Mouse (Mus musculus): ENCODE data around the gene Tbl2. TPM values are rescaled to one million over a fixed set of nuclear protein-coding genes. Genes with fewer than 3 reads are reported as not detected.

Gene Tbl2
- polyA plus RNA-seq, 1 experiment from 2014 or later, result 24.1 TPM

DNA sequence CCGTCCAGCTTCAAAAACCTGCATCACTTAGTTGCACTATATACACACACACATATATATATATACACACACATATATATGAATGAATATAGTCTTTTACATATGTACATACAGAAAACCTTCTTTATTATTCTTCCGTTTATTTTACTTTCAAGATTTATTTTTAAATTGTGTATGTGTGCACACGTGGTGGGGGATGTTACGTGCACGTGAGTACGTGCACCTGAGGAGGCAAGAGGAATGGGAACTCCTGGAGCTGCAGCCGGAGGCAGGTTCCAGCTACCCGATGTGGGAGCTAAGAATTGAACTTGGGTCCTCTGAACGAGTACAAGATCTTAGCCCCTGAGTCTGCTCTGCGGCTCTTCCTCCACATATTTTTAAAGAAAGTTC lies 36.8 kb downstream of the Tbl2 start:
- Histone ChIP-seq H3K27me3 (replicated peaks; ENCODE audit: control insufficient read depth, insufficient read depth, low read length) (no peaks in the 10 kb centered on the region), H3K9ac (ENCODE audit: low read depth, low read length) (peak overlapping the region; percentile 96), H3K27ac (replicated peaks; ENCODE audit: low read depth, low read length) (peak overlapping the region; percentile 96), H3K9me3 (ENCODE audit: control insufficient read depth, low read length) (no peaks in the 10 kb centered on the region), H3K36me3 (ENCODE audit: control insufficient read depth, insufficient read depth, low read length) (peaks cover 38% of the 10 kb centered on the region), H3K4me3 (ENCODE audit: low read depth, low read length) (peak overlapping the region; percentile 99), H3K4me1 (ENCODE audit: control insufficient read depth, insufficient read depth, low read length) (peaks cover 17% of the 10 kb centered on the region), H3K4me2 (ENCODE audit: low read depth, low read length) (peak overlapping the region; percentile 80)
- WGBS, result 21% methylated on average over 10 of the region's 10 CpGs
- ATAC-seq (ENCODE audit: low read depth) (no peak), DNase-seq (ENCODE audit: low spot score) (peak; percentile 12)

DNA sequence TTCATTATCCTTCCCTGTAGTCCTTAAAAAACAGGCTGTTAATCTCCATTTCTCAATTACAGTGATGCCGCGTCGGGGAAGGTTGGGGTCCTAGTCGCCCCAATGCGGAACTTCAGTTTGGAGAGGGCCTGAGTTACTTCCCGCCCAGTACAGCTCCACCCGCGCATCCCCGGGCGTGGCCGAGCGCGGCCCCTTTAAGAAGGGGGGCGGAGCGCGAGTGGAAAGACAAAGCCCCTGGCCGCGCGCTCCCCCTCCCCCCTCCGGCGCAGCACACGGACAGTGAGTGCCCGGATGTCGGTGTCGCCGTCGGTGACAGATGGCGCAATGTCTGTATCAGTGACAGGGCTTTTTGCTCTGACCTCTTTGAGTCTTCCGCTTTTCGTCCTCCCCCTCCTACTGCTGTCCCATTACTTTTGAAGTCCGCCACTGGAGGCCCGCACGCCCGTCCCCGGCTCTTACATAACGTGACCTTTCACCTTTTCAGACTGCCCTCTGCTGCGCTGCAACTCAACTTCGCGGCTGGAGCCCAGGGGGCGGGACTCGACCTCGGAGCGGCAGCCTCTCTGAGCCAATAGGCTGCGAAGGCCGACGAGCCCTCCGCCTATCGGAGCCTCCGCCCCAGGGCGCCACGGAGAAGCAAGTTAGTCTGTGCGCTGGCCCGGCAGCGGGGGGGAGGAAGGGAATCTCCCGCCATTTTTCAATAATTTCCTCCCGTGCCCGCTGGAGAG lies 37.3 kb downstream of the Tbl2 start, which contains the start of gene Baz1b:
TSS of gene Baz1b (plus strand) at position 644 of the 728 bp plus-strand sequence.
- Histone ChIP-seq H3K27me3 (replicated peaks; ENCODE audit: control insufficient read depth, insufficient read depth, low read length) (no peaks in the 10 kb centered on the region), H3K27ac (replicated peaks; ENCODE audit: low read depth, low read length) (peak within 1 kb of the TSS; percentile 96), H3K4me2 (ENCODE audit: low read depth, low read length) (peak within 1 kb of the TSS; percentile 80), H3K4me3 (ENCODE audit: low read depth, low read length) (peak within 1 kb of the TSS; percentile 99), H3K9me3 (ENCODE audit: control insufficient read depth, low read length) (no peaks in the 10 kb centered on the region), H3K9ac (ENCODE audit: low read depth, low read length) (peak within 1 kb of the TSS; percentile 96), H3K36me3 (ENCODE audit: control insufficient read depth, insufficient read depth, low read length) (peaks cover 33% of the 10 kb centered on the region), H3K4me1 (ENCODE audit: control insufficient read depth, insufficient read depth, low read length) (peaks cover 17% of the 10 kb centered on the region)
- ATAC-seq (ENCODE audit: low read depth) (peak; percentile 97), DNase-seq (ENCODE audit: low spot score) (peak; percentile 99)
- WGBS, result under 1% methylated on average over 56 of the region's 57 CpGs

DNA sequence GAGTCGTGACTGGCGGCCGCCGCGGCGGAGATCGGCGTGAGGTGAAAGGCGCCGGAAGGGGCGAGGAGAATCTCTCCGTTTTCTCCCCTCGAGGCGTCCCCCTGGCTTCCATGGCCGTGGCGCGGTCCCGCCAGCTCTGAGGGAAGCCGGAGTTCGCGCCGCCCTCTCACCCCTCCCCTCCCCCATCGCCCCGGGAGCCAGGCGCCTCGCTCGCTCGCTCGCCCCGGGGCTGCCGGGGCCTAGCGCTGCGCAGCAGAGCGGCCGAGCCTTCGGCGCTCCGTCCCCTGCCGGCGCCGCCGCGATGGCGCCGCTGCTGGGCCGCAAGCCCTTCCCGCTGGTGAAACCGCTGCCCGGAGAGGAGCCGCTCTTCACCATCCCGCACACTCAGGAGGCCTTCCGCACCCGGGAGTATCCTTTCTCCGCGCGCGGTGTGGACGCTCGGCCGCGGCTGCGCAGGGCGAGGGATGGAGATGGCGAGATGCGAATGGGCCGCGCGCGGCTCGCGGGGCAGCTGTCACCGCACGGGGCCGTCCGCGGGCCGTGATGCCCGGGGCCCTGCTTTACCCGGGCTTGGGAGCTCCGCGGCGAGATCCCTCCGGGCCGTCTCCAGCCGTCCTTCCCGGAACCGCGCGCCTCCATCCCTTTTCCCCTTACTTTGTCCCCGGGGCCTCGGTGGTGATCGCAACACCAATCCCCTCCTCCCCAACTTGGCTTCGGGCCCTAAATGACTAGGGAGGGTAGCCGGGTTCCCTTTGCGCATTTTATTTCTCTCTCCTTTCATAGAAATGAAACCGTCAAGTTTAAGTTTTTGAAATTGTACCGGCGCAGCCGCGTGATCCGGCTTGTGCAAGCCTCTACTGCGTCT lies 38.1 kb downstream of the Tbl2 start:
- peaks cover 18% of the 10 kb centered on the region for H3K4me1 ChIP-seq (ENCODE audit: control insufficient read depth, insufficient read depth, low read length)
- peak overlapping the region; percentile 96 for H3K9ac ChIP-seq (ENCODE audit: low read depth, low read length)
- H3K4me2 ChIP-seq (ENCODE audit: low read depth, low read length), result peak overlapping the region; percentile 80
- DNase-seq (ENCODE audit: low spot score), result peak; percentile 26
- peak; percentile 51 for ATAC-seq (ENCODE audit: low read depth)
- H3K9me3 ChIP-seq (ENCODE audit: control insufficient read depth, low read length), result no peaks in the 10 kb centered on the region
- WGBS, result under 1% methylated on average over 42 of the region's 102 CpGs
- peaks cover 32% of the 10 kb centered on the region for H3K36me3 ChIP-seq (ENCODE audit: control insufficient read depth, insufficient read depth, low read length)
- H3K27ac ChIP-seq (replicated peaks; ENCODE audit: low read depth, low read length), result peak overlapping the region; percentile 96
- no peaks in the 10 kb centered on the region for H3K27me3 ChIP-seq (replicated peaks; ENCODE audit: control insufficient read depth, insufficient read depth, low read length)
- H3K4me3 ChIP-seq (ENCODE audit: low read depth, low read length), result peak overlapping the region; percentile 99

DNA sequence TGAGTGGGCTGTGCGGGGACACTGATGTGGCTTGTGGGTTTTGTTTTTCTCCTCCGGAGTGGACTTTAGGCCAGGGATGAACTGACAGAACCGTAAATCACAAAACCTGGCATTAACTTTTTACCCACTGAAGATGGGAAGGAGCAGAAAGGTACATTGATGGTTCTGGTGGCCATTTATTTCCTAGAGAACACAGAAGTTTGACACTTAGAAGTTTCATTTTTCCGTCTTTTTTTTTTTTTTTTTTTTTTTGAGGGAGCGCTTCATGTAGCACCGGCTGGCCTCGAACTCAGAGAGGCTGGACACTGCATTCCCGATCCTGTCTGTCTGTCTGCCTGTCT lies 38.7 kb downstream of the Tbl2 start:
- Histone ChIP-seq H3K36me3 (ENCODE audit: control insufficient read depth, insufficient read depth, low read length) (peaks cover 33% of the 10 kb centered on the region), H3K9me3 (ENCODE audit: control insufficient read depth, low read length) (no peaks in the 10 kb centered on the region), H3K4me1 (ENCODE audit: control insufficient read depth, insufficient read depth, low read length) (peaks cover 20% of the 10 kb centered on the region), H3K27ac (replicated peaks; ENCODE audit: low read depth, low read length) (peak overlapping the region; percentile 96), H3K27me3 (replicated peaks; ENCODE audit: control insufficient read depth, insufficient read depth, low read length) (no peaks in the 10 kb centered on the region), H3K9ac (ENCODE audit: low read depth, low read length) (peak overlapping the region; percentile 96), H3K4me2 (ENCODE audit: low read depth, low read length) (peak overlapping the region; percentile 80), H3K4me3 (ENCODE audit: low read depth, low read length) (peak overlapping the region; percentile 99)
- DNase-seq (ENCODE audit: low spot score) (no peak), ATAC-seq (ENCODE audit: low read depth) (no peak)
- WGBS, result under 1% methylated on average over 8 of the region's 8 CpGs

DNA sequence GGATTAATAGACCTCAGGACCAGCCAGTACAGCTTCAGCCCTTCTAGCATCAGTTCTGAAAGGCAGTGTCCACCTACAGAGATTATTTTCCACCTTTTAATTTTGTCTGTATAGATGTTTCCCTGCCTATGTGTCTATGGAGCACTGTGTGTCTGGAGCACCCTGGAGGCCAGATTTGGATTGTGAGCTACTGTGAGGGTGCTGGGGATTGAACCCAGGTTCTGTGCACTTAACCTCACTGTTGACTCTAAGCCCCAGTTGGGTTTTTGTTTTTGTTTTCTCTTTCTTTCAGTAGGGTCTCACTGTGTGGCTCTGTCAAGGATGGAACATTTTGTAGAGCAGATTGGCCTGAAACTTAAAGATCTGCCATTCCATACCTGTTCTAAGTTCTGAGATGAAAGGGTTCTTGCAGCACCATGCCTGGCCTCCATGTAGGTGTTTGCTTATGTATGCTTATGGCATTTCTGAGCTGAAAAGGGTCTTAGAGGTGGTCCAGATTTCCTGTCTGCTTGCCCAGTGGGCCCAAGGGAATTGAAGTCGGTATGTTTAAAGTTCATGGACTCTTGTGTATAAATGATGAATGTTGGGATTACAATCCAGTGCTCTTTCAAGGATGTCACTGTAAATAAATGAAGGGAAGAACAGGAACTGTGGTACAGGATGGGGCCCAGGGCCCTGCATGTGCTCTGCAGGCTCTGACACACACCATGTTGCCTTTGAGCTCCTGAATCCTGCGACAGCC lies 40.0 kb downstream of the Tbl2 start:
- Histone ChIP-seq H3K27ac (replicated peaks; ENCODE audit: low read depth, low read length) (no peak overlapping the region), H3K4me3 (ENCODE audit: low read depth, low read length) (peak overlapping the region; percentile 99), H3K4me2 (ENCODE audit: low read depth, low read length) (peak overlapping the region; percentile 80), H3K4me1 (ENCODE audit: control insufficient read depth, insufficient read depth, low read length) (peaks cover 20% of the 10 kb centered on the region), H3K27me3 (replicated peaks; ENCODE audit: control insufficient read depth, insufficient read depth, low read length) (no peaks in the 10 kb centered on the region), H3K9ac (ENCODE audit: low read depth, low read length) (peak overlapping the region; percentile 96), H3K9me3 (ENCODE audit: control insufficient read depth, low read length) (no peaks in the 10 kb centered on the region), H3K36me3 (ENCODE audit: control insufficient read depth, insufficient read depth, low read length) (peaks cover 36% of the 10 kb centered on the region)
- 41% methylated on average over 2 of the region's 2 CpGs for WGBS
- DNase-seq (ENCODE audit: low spot score), result no peak
- ATAC-seq (ENCODE audit: low read depth), result no peak

DNA sequence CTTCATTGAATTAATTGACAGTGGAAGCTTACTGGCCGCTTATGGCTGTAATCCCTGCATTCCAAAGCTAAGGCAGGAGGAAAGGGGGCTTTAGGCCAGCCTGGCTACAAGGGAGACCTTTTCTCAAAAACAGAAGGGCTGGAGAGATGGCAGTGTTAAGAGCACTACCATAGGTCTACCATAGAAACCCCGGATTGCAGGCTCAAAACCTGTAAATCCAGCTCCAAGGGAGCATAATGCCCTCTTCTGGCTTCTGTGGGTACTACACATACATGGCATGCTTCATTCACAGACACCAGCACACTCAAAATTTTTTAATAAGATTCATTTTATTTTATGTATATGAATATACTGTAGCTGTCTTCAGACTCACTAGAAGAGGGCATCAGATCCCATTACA lies 42.2 kb downstream of the Tbl2 start:
- Histone ChIP-seq H3K9ac (ENCODE audit: low read depth, low read length) (no peak overlapping the region), H3K9me3 (ENCODE audit: control insufficient read depth, low read length) (no peaks in the 10 kb centered on the region), H3K27me3 (replicated peaks; ENCODE audit: control insufficient read depth, insufficient read depth, low read length) (no peaks in the 10 kb centered on the region), H3K27ac (replicated peaks; ENCODE audit: low read depth, low read length) (no peak overlapping the region), H3K4me2 (ENCODE audit: low read depth, low read length) (no peak overlapping the region), H3K4me1 (ENCODE audit: control insufficient read depth, insufficient read depth, low read length) (peaks cover 20% of the 10 kb centered on the region), H3K4me3 (ENCODE audit: low read depth, low read length) (no peak overlapping the region), H3K36me3 (ENCODE audit: control insufficient read depth, insufficient read depth, low read length) (peaks cover 50% of the 10 kb centered on the region)
- ATAC-seq (ENCODE audit: low read depth) (no peak), DNase-seq (ENCODE audit: low spot score) (peak; percentile 73)
- WGBS, result 32% methylated on average over 2 of the region's 2 CpGs

DNA sequence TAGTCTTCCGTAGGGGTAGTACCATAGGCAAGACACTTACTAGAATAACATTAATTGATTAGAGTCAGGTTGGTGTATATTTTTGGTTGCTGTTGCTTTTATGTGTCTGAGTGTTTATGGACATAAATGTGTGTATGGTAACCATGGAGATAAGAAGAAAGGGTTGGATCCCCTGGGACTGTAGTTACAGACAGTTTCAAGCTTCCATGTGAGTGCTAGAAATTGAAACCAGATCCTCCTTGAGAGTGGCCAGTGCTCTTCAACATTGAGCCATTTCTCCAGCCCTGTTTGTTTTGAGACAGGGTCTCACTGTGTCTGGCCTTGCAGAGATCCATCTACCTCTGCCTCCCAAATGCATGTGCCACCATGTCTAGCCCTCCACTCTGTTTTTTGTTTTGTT lies 43.0 kb downstream of the Tbl2 start:
- H3K4me2 ChIP-seq (ENCODE audit: low read depth, low read length), result no peak overlapping the region
- ATAC-seq (ENCODE audit: low read depth) (no peak), DNase-seq (ENCODE audit: low spot score) (peak; percentile 26)
- no peak overlapping the region for H3K9ac ChIP-seq (ENCODE audit: low read depth, low read length)
- peaks cover 57% of the 10 kb centered on the region for H3K36me3 ChIP-seq (ENCODE audit: control insufficient read depth, insufficient read depth, low read length)
- H3K9me3 ChIP-seq (ENCODE audit: control insufficient read depth, low read length), result no peaks in the 10 kb centered on the region
- no peak overlapping the region for H3K4me3 ChIP-seq (ENCODE audit: low read depth, low read length)
- 76% methylated on average over 1 of the region's 1 CpGs for WGBS
- H3K27ac ChIP-seq (replicated peaks; ENCODE audit: low read depth, low read length), result no peak overlapping the region
- H3K27me3 ChIP-seq (replicated peaks; ENCODE audit: control insufficient read depth, insufficient read depth, low read length), result no peaks in the 10 kb centered on the region
- peaks cover 20% of the 10 kb centered on the region for H3K4me1 ChIP-seq (ENCODE audit: control insufficient read depth, insufficient read depth, low read length)

DNA sequence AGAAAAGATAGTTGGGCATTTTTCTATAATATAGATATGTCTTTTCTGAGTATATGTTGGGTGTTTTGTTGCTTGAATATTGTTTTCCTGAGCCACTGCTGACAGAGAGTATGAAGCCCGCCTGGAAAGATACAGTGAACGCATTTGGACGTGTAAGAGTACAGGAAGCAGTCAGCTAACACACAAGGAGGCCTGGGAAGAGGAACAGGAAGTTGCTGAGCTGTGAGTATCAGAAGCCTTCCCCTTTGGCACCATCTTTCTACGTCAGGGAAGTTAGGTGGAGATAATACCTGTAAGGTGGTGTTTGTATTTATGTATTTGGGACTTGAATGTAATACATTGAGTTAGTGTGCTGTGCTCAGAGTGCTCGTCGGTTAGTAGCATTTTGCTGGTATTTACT lies 46.9 kb downstream of the Tbl2 start:
- DNase-seq (ENCODE audit: low spot score), result no peak
- H3K27ac ChIP-seq (replicated peaks; ENCODE audit: low read depth, low read length), result no peak overlapping the region
- 76% methylated on average over 6 of the region's 6 CpGs for WGBS
- peaks cover 71% of the 10 kb centered on the region for H3K36me3 ChIP-seq (ENCODE audit: control insufficient read depth, insufficient read depth, low read length)
- peaks cover 3% of the 10 kb centered on the region; the same call in 1 of the 2 replicates for H3K4me1 ChIP-seq (ENCODE audit: control insufficient read depth, insufficient read depth, low read length)
- ATAC-seq (ENCODE audit: low read depth), result no peak
- no peak overlapping the region for H3K9ac ChIP-seq (ENCODE audit: low read depth, low read length)
- H3K9me3 ChIP-seq (ENCODE audit: control insufficient read depth, low read length), result no peaks in the 10 kb centered on the region
- no peaks in the 10 kb centered on the region for H3K27me3 ChIP-seq (replicated peaks; ENCODE audit: control insufficient read depth, insufficient read depth, low read length)
- no peak overlapping the region for H3K4me3 ChIP-seq (ENCODE audit: low read depth, low read length)
- no peak overlapping the region for H3K4me2 ChIP-seq (ENCODE audit: low read depth, low read length)

Data from embryonic facial prominence, embryonic 14.5 days (tissue).